Mouse (Mus musculus): Measurements from ENCODE around the gene Map3k6. TPM values are rescaled to one million over a fixed set of nuclear protein-coding genes. Genes with fewer than 3 reads are reported as not detected.

The Map3k6 gene
- total and polyA plus RNA-seq, 2 experiments from 2014 or later, result 5.8 to 11.7 TPM

- peak; percentile 60 for DNase-seq (ENCODE audit: low spot score)
- Histone ChIP-seq H3K27me3 (ENCODE audit: insufficient read depth, low read length) (no peaks in the 10 kb centered on the region), H3K36me3 (ENCODE audit: insufficient read depth, low read length) (peaks cover 13% of the 10 kb centered on the region; the same call in 1 of the 2 replicates), H3K27ac (peak overlapping the region; percentile 83), H3K9ac (replicated peaks; ENCODE audit: low read length) (0 out of 2 replicates have a peak overlapping the region, but pooled peaks have one; percentile 13), H3K4me3 (ENCODE audit: low read length) (no peak overlapping the region), H3K4me2 (ENCODE audit: low read depth, low read length) (no peak overlapping the region), H3K9me3 (ENCODE audit: low read length) (no peaks in the 10 kb centered on the region), H3K4me1 (ENCODE audit: insufficient read depth, low read length) (peaks cover 44% of the 10 kb centered on the region)
- peak; percentile 30; the same call in 1 of the 2 replicates for ATAC-seq
- whole genome bisulfite sequencing, result 18% methylated on average over 19 of the region's 19 CpGs
- TF ChIP-seq CTCF (IDR thresholded peaks at IDR 0.05; ENCODE audit: low read depth), result peak; percentile 26; the same call in 1 of the 2 replicates
Measured at GRCm38 (mm10) chr4:133198337-133199180, 42.1 kb upstream of the Map3k6 start.

- 65% methylated on average over 6 of the region's 6 CpGs for WGBS
- H3K9me3 ChIP-seq (ENCODE audit: low read length), result no peaks in the 10 kb centered on the region
- no peak for TF ChIP-seq CTCF (IDR thresholded peaks at IDR 0.05; ENCODE audit: low read depth)
- H3K27me3 ChIP-seq (ENCODE audit: insufficient read depth, low read length), result no peaks in the 10 kb centered on the region
- peaks cover 11% of the 10 kb centered on the region; the same call in 1 of the 2 replicates for H3K36me3 ChIP-seq (ENCODE audit: insufficient read depth, low read length)
- H3K9ac ChIP-seq (replicated peaks; ENCODE audit: low read length), result peak overlapping the region; percentile 2; the same call in 1 of the 2 replicates
- DNase-seq (ENCODE audit: low spot score) (no peak), ATAC-seq (no peak)
- no peak overlapping the region; the same call in 1 of the 2 replicates for H3K4me2 ChIP-seq (ENCODE audit: low read depth, low read length)
- peaks cover 44% of the 10 kb centered on the region for H3K4me1 ChIP-seq (ENCODE audit: insufficient read depth, low read length)
- H3K27ac ChIP-seq, result peak overlapping the region; percentile 71; the same call in 1 of the 2 replicates
- no peak overlapping the region for H3K4me3 ChIP-seq (ENCODE audit: low read length)
Measured at GRCm38 (mm10) chr4:133199743-133200142, 40.9 kb upstream of the Map3k6 start.

GRCm38 (mm10) chr4:133200343-133200742 lies 40.3 kb upstream of the Map3k6 start:
- no peak overlapping the region; the same call in 1 of the 2 replicates for H3K4me2 ChIP-seq (ENCODE audit: low read depth, low read length)
- H3K9me3 ChIP-seq (ENCODE audit: low read length), result no peaks in the 10 kb centered on the region
- WGBS, result 19% methylated on average over 21 of the region's 21 CpGs
- H3K36me3 ChIP-seq (ENCODE audit: insufficient read depth, low read length), result peaks cover 10% of the 10 kb centered on the region; the same call in 1 of the 2 replicates
- ATAC-seq, result no peak
- DNase-seq (ENCODE audit: low spot score), result peak; percentile 61
- H3K27ac ChIP-seq, result peak overlapping the region; percentile 71
- peaks cover 44% of the 10 kb centered on the region for H3K4me1 ChIP-seq (ENCODE audit: insufficient read depth, low read length)
- no peak for TF ChIP-seq CTCF (IDR thresholded peaks at IDR 0.05; ENCODE audit: low read depth)
- peak overlapping the region; percentile 2; the same call in 1 of the 2 replicates for H3K9ac ChIP-seq (replicated peaks; ENCODE audit: low read length)
- H3K4me3 ChIP-seq (ENCODE audit: low read length), result no peak overlapping the region
- H3K27me3 ChIP-seq (ENCODE audit: insufficient read depth, low read length), result no peaks in the 10 kb centered on the region

- Histone ChIP-seq H3K36me3 (ENCODE audit: insufficient read depth, low read length) (peaks cover 1% of the 10 kb centered on the region; the same call in 1 of the 2 replicates), H3K27me3 (ENCODE audit: insufficient read depth, low read length) (no peaks in the 10 kb centered on the region), H3K4me3 (ENCODE audit: low read length) (no peak overlapping the region), H3K9ac (replicated peaks; ENCODE audit: low read length) (no peak overlapping the region), H3K4me2 (ENCODE audit: low read depth, low read length) (no peak overlapping the region), H3K4me1 (ENCODE audit: insufficient read depth, low read length) (peaks cover 42% of the 10 kb centered on the region), H3K27ac (peak overlapping the region; percentile 71), H3K9me3 (ENCODE audit: low read length) (no peaks in the 10 kb centered on the region)
- ATAC-seq, result peak; percentile 34; the same call in 1 of the 2 replicates
- DNase-seq (ENCODE audit: low spot score), result peak; percentile 79
- peak; percentile 79 for TF ChIP-seq CTCF (IDR thresholded peaks at IDR 0.05; ENCODE audit: low read depth)
- WGBS, result 60% methylated on average over 8 of the region's 8 CpGs
Measured at GRCm38 (mm10) chr4:133201006-133201771, 39.4 kb upstream of the Map3k6 start.

GRCm38 (mm10) chr4:133202254-133202653 lies 38.4 kb upstream of the Map3k6 start:
- H3K36me3 ChIP-seq (ENCODE audit: insufficient read depth, low read length), result no peaks in the 10 kb centered on the region
- DNase-seq (ENCODE audit: low spot score) (no peak), ATAC-seq (no peak)
- TF ChIP-seq CTCF (IDR thresholded peaks at IDR 0.05; ENCODE audit: low read depth), result no peak
- no peak overlapping the region for H3K4me3 ChIP-seq (ENCODE audit: low read length)
- H3K27ac ChIP-seq, result no peak overlapping the region
- H3K9ac ChIP-seq (replicated peaks; ENCODE audit: low read length), result no peak overlapping the region
- no peaks in the 10 kb centered on the region for H3K9me3 ChIP-seq (ENCODE audit: low read length)
- 93% methylated on average over 3 of the region's 3 CpGs for WGBS
- no peaks in the 10 kb centered on the region for H3K27me3 ChIP-seq (ENCODE audit: insufficient read depth, low read length)
- H3K4me1 ChIP-seq (ENCODE audit: insufficient read depth, low read length), result peaks cover 31% of the 10 kb centered on the region
- no peak overlapping the region for H3K4me2 ChIP-seq (ENCODE audit: low read depth, low read length)

GRCm38 (mm10) chr4:133203591-133203990 lies 37.0 kb upstream of the Map3k6 start:
- ATAC-seq, result no peak
- Histone ChIP-seq H3K27ac (no peak overlapping the region), H3K27me3 (ENCODE audit: insufficient read depth, low read length) (no peaks in the 10 kb centered on the region), H3K36me3 (ENCODE audit: insufficient read depth, low read length) (no peaks in the 10 kb centered on the region), H3K9ac (replicated peaks; ENCODE audit: low read length) (no peak overlapping the region), H3K4me1 (ENCODE audit: insufficient read depth, low read length) (peaks cover 19% of the 10 kb centered on the region), H3K4me3 (ENCODE audit: low read length) (no peak overlapping the region), H3K9me3 (ENCODE audit: low read length) (no peaks in the 10 kb centered on the region), H3K4me2 (ENCODE audit: low read depth, low read length) (no peak overlapping the region)
- whole genome bisulfite sequencing, result 59% methylated on average over 3 of the region's 3 CpGs
- DNase-seq (ENCODE audit: low spot score), result no peak
- no peak for TF ChIP-seq CTCF (IDR thresholded peaks at IDR 0.05; ENCODE audit: low read depth)

Data from hindbrain, postnatal 0 days (tissue).